Mouse (Mus musculus): ENCODE data around the gene Gcc1. TPM values are rescaled to one million over a fixed set of nuclear protein-coding genes. Genes with fewer than 3 reads are reported as not detected.

Gcc1 gene
- total RNA-seq, 4 experiments from 2014 or later, result 7.7 to 12.3 (median 8.9) TPM

Other genes with a start within 250 kb of the Gcc1 start
- 10 to 100 TPM in 1 of 4 experiments, 1 to 10 TPM in 3; 7.7 to 11.9 (median 8.3) TPM for gene Zfp800, start 30.4 kb downstream of the Gcc1 start, total RNA-seq (2022)
- gene Arf5, start 4.8 kb downstream of the Gcc1 start, total RNA-seq (2022), result 100 to 1,000 TPM; 135 to 166 (median 152) TPM
- gene Fscn3, start 601 bp downstream of the Gcc1 start, total RNA-seq (2022), result not detected
- not detected for gene Pax4, start 21.0 kb upstream of the Gcc1 start, total RNA-seq (2022)
- 10 to 100 TPM; 70.6 to 88.2 (median 80.3) TPM for gene Snd1, start 46.7 kb upstream of the Gcc1 start, total RNA-seq (2022)